Mouse (Mus musculus) MEL (cell line): ENCODE data around the gene Tedc1.

Experiments used
- CTCF ChIP-seq, 3 experiments: IDR thresholded peaks in 2 of 3; conservative IDR thresholded peaks in 1 of 3; 2 replicates each; pipeline ENCODE4 v1.5.1; 2011 to 2012; ENCODE audit warnings: low read length in 3 of 3, low read depth in 2 of 3, mild to moderate bottlenecking in 2 of 3, improper control_type of control experiment in 1 of 3, inconsistent platforms in 1 of 3, mixed read lengths in 1 of 3, moderate library complexity in 1 of 3; ENCODE audit not compliant: control insufficient read depth in 1 of 3, insufficient read depth in 1 of 3, poor library complexity in 1 of 3, severe bottlenecking in 1 of 3
- MAFK ChIP-seq: IDR thresholded peaks from 2 replicates; pipeline ENCODE4 v1.6.1; 2011; ENCODE audit warnings: low read depth, mild to moderate bottlenecking, low read length, improper control_type of control experiment, borderline replicate concordance
- MEF2A ChIP-seq: IDR thresholded peaks from 2 replicates; pipeline ENCODE4 v1.6.1; 2014; ENCODE audit warnings: low read depth, mild to moderate bottlenecking, inconsistent platforms, low read length, improper control_type of control experiment; ENCODE audit not compliant: poor library complexity, insufficient replicate concordance, severe bottlenecking; ENCODE audit errors: extremely low read depth
- NRF1 ChIP-seq: IDR thresholded peaks from 2 replicates; pipeline ENCODE4 v1.6.1; 2014; ENCODE audit warnings: low read depth, mild to moderate bottlenecking, inconsistent platforms, low read length, improper control_type of control experiment, moderate library complexity; ENCODE audit not compliant: poor library complexity, insufficient read depth, severe bottlenecking
- POLR2A ChIP-seq, 2 experiments: IDR thresholded peaks; 2 replicates each; pipeline ENCODE4 v1.6.1; 2011 to 2012; ENCODE audit warnings: low read length in 2 of 2, mild to moderate bottlenecking in 2 of 2, control low read depth in 1 of 2, improper control_type of control experiment in 1 of 2, low read depth in 1 of 2, moderate library complexity in 1 of 2; ENCODE audit not compliant: control insufficient read depth in 1 of 2, insufficient read depth in 1 of 2, poor library complexity in 1 of 2
- RAD21 ChIP-seq: IDR thresholded peaks from 2 replicates; pipeline ENCODE4 v1.6.1; 2011; ENCODE audit warnings: mild to moderate bottlenecking, low read depth, low read length, improper control_type of control experiment

DNA sequence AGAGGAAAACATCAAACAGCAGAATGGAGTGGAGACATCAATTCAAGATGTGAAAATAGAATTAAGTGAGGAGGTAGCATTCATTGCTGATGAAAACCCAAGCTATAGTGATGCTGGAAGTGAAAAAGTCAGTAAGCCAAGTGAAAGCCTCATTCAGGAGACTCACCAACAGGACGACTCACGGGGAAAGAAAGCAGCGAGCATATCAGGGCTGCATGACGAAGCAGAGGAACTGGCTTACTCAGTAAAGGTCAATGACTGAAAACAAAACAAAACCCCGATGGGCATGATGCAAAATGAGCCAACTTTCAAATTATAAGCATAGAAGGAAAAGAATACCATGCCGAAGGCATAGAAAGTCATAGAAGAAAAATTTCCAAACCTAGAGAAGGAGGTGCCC, 51.5 kb downstream of the Tedc1 start:
- TF ChIP-seq NRF1 (no peak), CTCF (IDR thresholded peaks at IDR 0.05 in 2 of 3, conservative IDR thresholded peaks at IDR 0.05 in 1 of 3; ENCODE audit: control insufficient read depth in 1 of 3, insufficient read depth in 1 of 3, low read depth in 2 of 3, low read length in 3 of 3, poor library complexity in 1 of 3, severe bottlenecking in 1 of 3) (no peak), MEF2A (no peak), MAFK (no peak), POLR2A (IDR thresholded peaks at IDR 0.05; ENCODE audit: control insufficient read depth in 1 of 2, insufficient read depth in 1 of 2, low read depth in 1 of 2, low read length in 2 of 2, poor library complexity in 1 of 2) (no peak), RAD21 (no peak)
